Mouse (Mus musculus): ENCODE results near the gene Sfswap. TPM values are rescaled to one million over a fixed set of nuclear protein-coding genes. Genes with fewer than 3 reads are reported as not detected.
"Not testable (repeated sequence)": the region's sequence is repeated elsewhere in the genome, so short reads cannot be mapped to it uniquely, and the experiment has no call there.

Sfswap gene
- total RNA-seq, 1 experiment from 2014 or later: 74.1 TPM

- peak; percentile 87 for DNase-seq
Observed at GRCm38 (mm10) chr5:129586016-129586415, 85.0 kb downstream of the Sfswap start.

- DNase-seq: no peak
Observed at GRCm38 (mm10) chr5:129586471-129586870, 85.5 kb downstream of the Sfswap start.

DNA sequence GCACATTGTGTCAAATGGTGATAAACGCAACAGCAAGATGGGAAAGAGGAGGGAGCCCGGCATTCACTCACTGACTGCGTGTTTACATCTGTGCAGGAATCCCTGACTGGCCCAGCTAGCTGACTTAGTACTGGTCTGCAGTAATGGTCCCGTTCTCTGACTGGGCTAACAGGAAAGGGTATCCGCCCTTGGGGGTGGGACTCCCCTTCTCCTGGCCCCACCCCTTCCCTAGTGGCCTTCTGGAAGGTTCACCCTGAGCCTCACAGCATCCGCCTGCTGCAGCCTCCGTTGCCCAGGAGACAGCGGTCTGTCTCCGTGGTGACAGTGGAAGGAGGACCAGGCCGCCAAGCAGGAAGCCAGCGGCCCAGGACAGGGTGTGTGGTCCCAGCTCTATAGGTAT, 89.9 kb downstream of the Sfswap start:
- DNase-seq: no peak

DNA sequence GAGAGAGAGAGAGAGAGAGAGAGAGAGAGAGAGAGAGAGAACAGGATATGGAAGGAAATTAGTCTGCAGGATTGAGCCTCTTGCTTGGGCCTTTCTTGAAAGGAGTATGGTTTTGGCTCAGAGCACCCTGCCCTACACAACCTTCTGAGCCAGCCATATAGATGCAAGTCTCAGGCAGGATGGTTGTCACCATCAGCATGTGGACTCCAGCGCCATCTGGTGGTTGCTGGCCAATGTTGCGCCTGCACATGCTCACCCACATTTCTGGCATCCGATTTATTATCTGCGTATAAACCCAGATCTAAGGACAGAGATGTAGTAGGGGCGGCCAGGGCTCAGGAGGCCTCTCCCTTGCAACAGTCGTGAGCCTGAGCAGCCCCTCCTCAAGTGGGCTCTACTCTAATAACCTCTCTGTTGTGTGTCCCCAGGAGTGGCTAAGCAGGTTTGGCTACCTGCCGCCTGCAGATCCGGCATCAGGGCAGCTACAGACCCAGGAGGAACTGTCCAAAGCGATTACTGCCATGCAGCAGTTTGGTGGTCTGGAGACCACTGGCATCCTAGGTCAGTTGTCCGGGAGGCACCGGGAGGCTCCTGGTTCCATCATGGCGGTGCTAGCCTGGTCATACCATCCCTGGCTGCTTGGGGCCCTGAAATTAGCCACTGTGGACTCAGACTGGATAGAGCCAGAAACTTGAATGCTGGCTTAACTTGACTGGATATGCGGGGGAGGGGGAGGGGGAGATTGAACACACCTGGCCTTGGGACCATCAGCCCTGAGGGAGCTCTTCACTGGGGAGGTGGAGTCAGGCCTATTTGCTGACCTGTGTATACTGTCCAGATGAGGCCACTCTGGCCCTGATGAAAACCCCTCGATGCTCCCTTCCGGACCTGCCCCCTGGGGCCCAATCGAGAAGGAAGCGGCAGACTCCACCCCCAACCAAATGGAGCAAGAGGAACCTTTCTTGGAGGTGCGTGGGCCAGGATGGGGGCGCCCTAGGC, 93.4 kb downstream of the Sfswap start:
- DNase-seq: peak; percentile 89

GRCm38 (mm10) chr5:129602071-129602487, 101.1 kb downstream of the Sfswap start:
- DNase-seq: peak; percentile 43

- DNase-seq: no peak
Observed at GRCm38 (mm10) chr5:129607476-129607875, 106.5 kb downstream of the Sfswap start.

DNA sequence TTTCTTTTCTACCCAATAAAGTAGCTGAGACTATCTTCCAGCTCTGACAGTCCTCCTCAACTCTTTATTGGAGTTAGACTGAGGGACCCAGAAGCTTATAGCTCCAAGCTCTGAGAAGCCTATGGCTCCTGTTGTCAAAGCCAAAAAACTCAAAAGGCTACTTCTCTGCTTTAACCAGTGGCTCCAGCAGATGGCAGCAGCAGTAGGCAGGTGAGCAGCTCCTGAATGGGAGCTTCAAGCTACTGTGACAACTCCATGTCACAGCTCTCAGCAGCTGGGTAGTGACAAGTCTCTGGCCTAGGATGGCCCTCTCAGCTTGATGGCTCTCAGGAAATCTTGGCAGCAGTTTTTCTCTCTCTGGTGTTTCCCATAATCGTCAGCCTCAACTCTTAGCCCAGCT, 110.0 kb downstream of the Sfswap start:
- DNase-seq: peak; percentile 71

GRCm38 (mm10) chr5:129620600-129620999, 119.6 kb downstream of the Sfswap start:
- DNase-seq: not testable (repeated sequence)

Other genes with a start within 250 kb of the Sfswap start
- gene Mmp17, start 82.9 kb downstream of the Sfswap start, total RNA-seq (2021): 0.62 and 0.88 TPM in 2 replicates
- gene Zfp11, start 168.9 kb downstream of the Sfswap start, total RNA-seq (2021): 4.2 and 5.2 TPM in 2 replicates
- not detected in 2 replicates for gene Sept14, start 207.3 kb downstream of the Sfswap start, total RNA-seq (2021)
- gene Mrps17, start 214.3 kb downstream of the Sfswap start, total RNA-seq (2021): 96.8 and 110 TPM in 2 replicates
- gene Nipsnap2, start 223.8 kb downstream of the Sfswap start, total RNA-seq (2021): 117 and 132 TPM in 2 replicates